Mouse (Mus musculus) cerebellum, adult 2 months (tissue): ENCODE results near the gene Fcrla.

Experiments
- CTCF ChIP-seq: fragments of 200-500 bp; IDR thresholded peaks from 2 replicates; pipeline ENCODE4 v1.5.1; 2011; ENCODE audit warnings: low read depth, mild to moderate bottlenecking, control low read depth, low read length, moderate library complexity, borderline replicate concordance; ENCODE audit not compliant: insufficient read depth
- POLR2A ChIP-seq: fragments of 200-500 bp; IDR thresholded peaks from 2 replicates; pipeline ENCODE4 v1.6.1; 2011; ENCODE audit warnings: low read length, control low read depth, borderline replicate concordance; ENCODE audit not compliant: insufficient read depth

DNA sequence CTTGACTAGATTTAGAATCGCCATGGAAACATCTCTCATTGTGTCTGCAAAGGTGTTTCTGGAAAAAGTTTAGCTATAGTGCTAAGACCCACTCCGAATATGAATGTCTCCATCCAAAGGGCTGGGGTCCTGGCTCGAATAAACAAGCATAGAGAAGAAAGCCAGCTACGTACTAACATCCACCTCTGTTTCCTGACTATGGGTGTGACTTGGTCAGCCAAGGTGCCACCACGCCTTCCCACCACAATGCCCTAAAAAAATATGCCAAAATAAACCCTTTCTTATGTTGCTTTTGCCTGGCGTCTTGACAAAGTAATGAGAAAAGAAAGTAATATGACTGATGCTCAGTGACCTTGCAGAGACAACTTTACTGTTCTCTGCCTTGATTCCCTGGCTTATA is 45.1 kb upstream of the Fcrla start:
- TF ChIP-seq CTCF = no peak
- TF ChIP-seq POLR2A = no peak
